ENCODE assay signal across 9 mouse cellular contexts in genomic region chr11:50850989-50851601, GRCm38 (mm10). TPM values are rescaled to one million over a fixed set of nuclear protein-coding genes. Genes with fewer than 3 reads are reported as not detected.
DNase-seq lines count a peak whose midpoint lies in the region; ATAC-seq lines count a peak whose summit lies in the region.
"Had no signal": no experiment of that assay in that cellular context is flagged by ENCODE, and none has a peak within 500 bp of the region (broad histone marks: within the 10 kb centered on the region; RNA-seq: fewer than 3 reads in every experiment).

No protein-coding gene starts in this region.

- peaks cover 19% of the 10 kb centered on the region for H3K4me1 ChIP-seq in hindbrain, embryonic 15.5 days (replicated peaks)
- H3K4me1 ChIP-seq in megakaryocyte, embryonic 14.5 days, result peaks cover 8% of the 10 kb centered on the region; the same call in 1 of the 2 replicates

- DNase-seq in frontal cortex, postnatal 10 days (ENCODE audit: low spot score in 2 of 2), result no peak
- peak; percentile 53 for DNase-seq in B cell, adult 2 months
- DNase-seq in embryo, embryonic 11.5 days (ENCODE audit: low read depth, low spot score), result peak; percentile 4
- peak; percentile 46 for DNase-seq in thymus, postnatal 14 days

- no peak overlapping the region for H3K27ac ChIP-seq in hindbrain, embryonic 15.5 days (replicated peaks)

- no peaks in the 10 kb centered on the region for H3K36me3 ChIP-seq in hindbrain, embryonic 15.5 days
- H3K36me3 ChIP-seq in megakaryocyte, embryonic 14.5 days (replicated peaks; ENCODE audit: low read length), result no peaks in the 10 kb centered on the region

- peak overlapping the region; percentile 4; the same call in 1 of the 2 replicates for H3K9ac ChIP-seq in hindbrain, embryonic 15.5 days

- peak overlapping the region; percentile 92 for H3K4me2 ChIP-seq in hindbrain, embryonic 15.5 days

- no peaks in the 10 kb centered on the region for H3K9me3 ChIP-seq in hindbrain, embryonic 15.5 days
- H3K9me3 ChIP-seq in megakaryocyte, embryonic 14.5 days, result peaks cover 22% of the 10 kb centered on the region

- peak overlapping the region; percentile 42 for H3K4me3 ChIP-seq in hindbrain, embryonic 15.5 days
- peak overlapping the region; percentile 69 for H3K4me3 ChIP-seq in megakaryocyte, embryonic 14.5 days (replicated peaks)

- ATAC-seq in frontal cortex, adult (ENCODE audit: low TSS enrichment), result peak; percentile 69
- no peak; the same call in 1 of the 2 replicates for ATAC-seq in hindbrain, embryonic 15.5 days (ENCODE audit: low FRiP score, low read depth)
- no peak for ATAC-seq in erythroblast, adult 5-6 weeks (replicated peaks; ENCODE audit: low FRiP score, poor library complexity, severe bottlenecking)

- H3K27me3 ChIP-seq in hindbrain, embryonic 15.5 days, result peaks cover 56% of the 10 kb centered on the region
- peaks cover 59% of the 10 kb centered on the region for H3K27me3 ChIP-seq in megakaryocyte, embryonic 14.5 days (replicated peaks)

- under 1% methylated on average over 72 of the region's 72 CpGs for WGBS in hindbrain, embryonic 15.5 days

RNA-seq across cellular contexts. Expression of gene Grm6, which starts 0.6 kb away (rescaled TPM):
- polyA plus RNA-seq in hindbrain, embryonic 15.5 days (2015; fragmentation: Nextera tagmentation; extraction: Ambion mirVana), result not detected in 2 replicates
- 0.08 and 0.63 TPM in 2 replicates for polyA plus RNA-seq in megakaryocyte, embryonic 14.5 days (2012; ENCODE audit: insufficient read depth, low replicate concordance)
- 2.3 TPM in 1 of 2 replicates, not detected in the other for total RNA-seq in erythroblast, adult 5-6 weeks (2015; ENCODE audit: low replicate concordance)
- total RNA-seq in erythroblast, adult 5-6 weeks (2017; ENCODE audit: low replicate concordance), result not detected in 2 replicates
- total RNA-seq: heart, postnatal 36 days had no signal

RNA-seq across cellular contexts. Expression of gene Zfp879, which starts 9.7 kb away (rescaled TPM):
- polyA plus RNA-seq in hindbrain, embryonic 15.5 days (2015; fragmentation: Nextera tagmentation; extraction: Ambion mirVana), result 1.2 and 2.0 TPM in 2 replicates
- not detected in 2 replicates for polyA plus RNA-seq in megakaryocyte, embryonic 14.5 days (2012; ENCODE audit: insufficient read depth, low replicate concordance)
- not detected in 2 replicates for total RNA-seq in erythroblast, adult 5-6 weeks (2015; ENCODE audit: low replicate concordance)
- total RNA-seq in erythroblast, adult 5-6 weeks (2017; ENCODE audit: low replicate concordance), result not detected in 2 replicates

RNA-seq across cellular contexts. Expression of gene Zfp354c, which starts 23.6 kb away (rescaled TPM):
- 52.6 and 54.8 TPM in 2 replicates for polyA plus RNA-seq in hindbrain, embryonic 15.5 days (2015; fragmentation: Nextera tagmentation; extraction: Ambion mirVana)
- not detected in 2 replicates for polyA plus RNA-seq in megakaryocyte, embryonic 14.5 days (2012; ENCODE audit: insufficient read depth, low replicate concordance)
- total RNA-seq in erythroblast, adult 5-6 weeks (2015; ENCODE audit: low replicate concordance), result not detected in 2 replicates
- 0.84 TPM in 1 of 2 replicates, not detected in the other for total RNA-seq in erythroblast, adult 5-6 weeks (2017; ENCODE audit: low replicate concordance)

RNA-seq across cellular contexts. Expression of gene Zfp454, which starts 36.4 kb away (rescaled TPM):
- 9.5 and 11.3 TPM in 2 replicates for polyA plus RNA-seq in hindbrain, embryonic 15.5 days (2015; fragmentation: Nextera tagmentation; extraction: Ambion mirVana)
- not detected in 2 replicates for polyA plus RNA-seq in megakaryocyte, embryonic 14.5 days (2012; ENCODE audit: insufficient read depth, low replicate concordance)
- not detected in 2 replicates for total RNA-seq in erythroblast, adult 5-6 weeks (2015; ENCODE audit: low replicate concordance)
- not detected in 2 replicates for total RNA-seq in erythroblast, adult 5-6 weeks (2017; ENCODE audit: low replicate concordance)

Comparison
In these comparisons a context has a peak if more than half of its experiments do, and no peak if none do; other contexts are left out.
1. DNase-seq: peak in B cell, adult 2 months (2 of 2), embryo, embryonic 11.5 days (single experiment) and thymus, postnatal 14 days (single experiment); none in frontal cortex, postnatal 10 days (0 of 2).
2. RNA of gene Zfp354c, which starts 23.6 kb away (polyA plus RNA-seq): 52.6 to 54.8 TPM in hindbrain, embryonic 15.5 days; not detected in megakaryocyte, embryonic 14.5 days; every median in the first group is over 10 times any median in the second.